Mouse (Mus musculus) CH12.LX (cell line): ENCODE data around the gene Uqcr11. TPM values are rescaled to one million over a fixed set of nuclear protein-coding genes. Genes with fewer than 3 reads are reported as not detected.

ENCODE experiments used
- DNase-seq: peaks from one replicate; pipeline ENCODE4 v3.0.0-alpha.2; 2013; ENCODE audit errors: extremely low read depth
- H3K27ac ChIP-seq: 2 replicates; pipeline ENCODE4 v1.5.1; 2012; ENCODE audit warnings: low read depth, mild to moderate bottlenecking, control low read depth, moderate library complexity; ENCODE audit not compliant: insufficient read depth
- H3K27me3 ChIP-seq: replicated peaks from 2 replicates; pipeline ENCODE3; 2012; ENCODE audit warnings: inconsistent platforms
- H3K36me3 ChIP-seq, 2 experiments: replicated peaks in 1 of 2; 2 replicates each; pipeline versions ENCODE3 to v1.6.1; 2012; ENCODE audit warnings: inconsistent platforms in 1 of 2, low read length in 1 of 2, mild to moderate bottlenecking in 1 of 2, mixed read lengths in 1 of 2, moderate library complexity in 1 of 2; ENCODE audit not compliant: control insufficient read depth in 1 of 2, insufficient read depth in 1 of 2
- H3K4me1 ChIP-seq, 2 experiments: 2 replicates each; pipeline ENCODE4 v1.6.1; 2012; ENCODE audit warnings: inconsistent platforms in 1 of 2, moderate library complexity in 1 of 2; ENCODE audit not compliant: insufficient read depth in 2 of 2, control insufficient read depth in 1 of 2
- H3K4me2 ChIP-seq: 2 replicates; pipeline ENCODE4 v1.6.1; 2012; ENCODE audit warnings: low read depth, mild to moderate bottlenecking, control low read depth; ENCODE audit not compliant: poor library complexity, insufficient read depth, severe bottlenecking
- H3K4me3 ChIP-seq, 3 experiments: fragments of 150-350 bp in 1 of 3; sonication (generic) in 1 of 3; replicated peaks in 1 of 3; 2 replicates each; pipeline versions ENCODE3 to v1.5.1; 2011 to 2012; ENCODE audit warnings: low read depth in 2 of 3, low read length in 2 of 3, mild to moderate bottlenecking in 2 of 3, moderate library complexity in 2 of 3, control low read depth in 1 of 3, improper control_type of control experiment in 1 of 3, inconsistent platforms in 1 of 3, mixed read lengths in 1 of 3; ENCODE audit not compliant: poor library complexity in 1 of 3
- H3K79me2 ChIP-seq: replicated peaks from 2 replicates; pipeline ENCODE4 v1.6.1; 2012; ENCODE audit warnings: mild to moderate bottlenecking, moderate library complexity; ENCODE audit not compliant: control insufficient read depth, poor library complexity, insufficient read depth, severe bottlenecking; ENCODE audit errors: extremely low read depth
- H3K9ac ChIP-seq: 2 replicates; pipeline ENCODE4 v1.6.1; 2012; ENCODE audit warnings: low read depth, mild to moderate bottlenecking, control low read depth, moderate library complexity; ENCODE audit not compliant: insufficient read depth
- H3K9me3 ChIP-seq: replicated peaks from 2 replicates; pipeline ENCODE3; 2012; ENCODE audit warnings: low read length, inconsistent platforms, mixed read lengths
- BHLHE40 ChIP-seq: IDR thresholded peaks from 2 replicates; pipeline ENCODE4 v1.6.1; 2011; ENCODE audit warnings: mild to moderate bottlenecking, low read depth, low read length, improper control_type of control experiment
- CHD1 ChIP-seq: IDR thresholded peaks from 2 replicates; pipeline ENCODE4 v1.6.1; 2012; ENCODE audit warnings: low read depth, low read length, improper control_type of control experiment, inconsistent platforms
- CHD2 ChIP-seq: IDR thresholded peaks from 2 replicates; pipeline ENCODE4 v1.6.1; 2011; ENCODE audit warnings: low read length, improper control_type of control experiment
- CTCF ChIP-seq, 2 experiments: IDR thresholded peaks in 1 of 2; conservative IDR thresholded peaks in 1 of 2; 2 replicates each; pipeline ENCODE4 v1.5.1; 2011 to 2012; ENCODE audit warnings: low read depth in 2 of 2, low read length in 2 of 2, improper control_type of control experiment in 1 of 2, inconsistent platforms in 1 of 2, mild to moderate bottlenecking in 1 of 2, moderate library complexity in 1 of 2
- ELF1 ChIP-seq: IDR thresholded peaks from 2 replicates; pipeline ENCODE4 v1.6.1; 2014; ENCODE audit warnings: low read depth, mild to moderate bottlenecking, inconsistent platforms, low read length, improper control_type of control experiment
- ETS1 ChIP-seq: conservative IDR thresholded peaks from 2 replicates; pipeline ENCODE4 v1.6.1; 2012; ENCODE audit warnings: low read depth, mild to moderate bottlenecking, inconsistent platforms, low read length, improper control_type of control experiment, moderate library complexity
- GABPA ChIP-seq: IDR thresholded peaks from 2 replicates; pipeline ENCODE4 v1.6.1; 2012; ENCODE audit warnings: low read depth, low read length, improper control_type of control experiment, inconsistent platforms; ENCODE audit not compliant: insufficient replicate concordance
- HCFC1 ChIP-seq: IDR thresholded peaks from 2 replicates; pipeline ENCODE4 v1.6.1; 2012; ENCODE audit warnings: low read depth, mild to moderate bottlenecking, inconsistent platforms, low read length, improper control_type of control experiment
- IRF4 ChIP-seq: IDR thresholded peaks from 2 replicates; pipeline ENCODE4 v1.6.1; 2014; ENCODE audit warnings: low read depth, mild to moderate bottlenecking, inconsistent platforms, low read length, improper control_type of control experiment
- JUND ChIP-seq: conservative IDR thresholded peaks from 2 replicates; pipeline ENCODE4 v1.6.1; 2011; ENCODE audit warnings: low read depth, low read length, improper control_type of control experiment
- KAT2A ChIP-seq: IDR thresholded peaks from 2 replicates; pipeline ENCODE4 v1.6.1; 2012; ENCODE audit warnings: low read length, improper control_type of control experiment, inconsistent platforms; ENCODE audit not compliant: insufficient replicate concordance
- MAFK ChIP-seq: IDR thresholded peaks from 2 replicates; pipeline ENCODE4 v1.6.1; 2011; ENCODE audit warnings: low read length, improper control_type of control experiment; ENCODE audit not compliant: insufficient replicate concordance
- MAZ ChIP-seq: IDR thresholded peaks from 2 replicates; pipeline ENCODE4 v1.6.1; 2012; ENCODE audit warnings: low read depth, mild to moderate bottlenecking, inconsistent platforms, low read length, improper control_type of control experiment, moderate library complexity
- MXI1 ChIP-seq: IDR thresholded peaks from 2 replicates; pipeline ENCODE4 v1.6.1; 2011; ENCODE audit warnings: mild to moderate bottlenecking, low read depth, low read length, improper control_type of control experiment
- MYC ChIP-seq: IDR thresholded peaks from 2 replicates; pipeline ENCODE4 v1.6.1; 2011; ENCODE audit warnings: low read depth, mild to moderate bottlenecking, improper control_type of control experiment, low read length
- NELFE ChIP-seq: IDR thresholded peaks from 2 replicates; pipeline ENCODE4 v1.6.1; 2011; ENCODE audit warnings: low read depth, low read length, improper control_type of control experiment
- NRF1 ChIP-seq: IDR thresholded peaks from 2 replicates; pipeline ENCODE4 v1.6.1; 2014; ENCODE audit warnings: low read depth, mild to moderate bottlenecking, inconsistent platforms, low read length, improper control_type of control experiment, moderate library complexity
- PAX5 ChIP-seq: IDR thresholded peaks from 2 replicates; pipeline ENCODE4 v1.6.1; 2012; ENCODE audit warnings: low read length, inconsistent platforms, mixed read lengths
- POLR2A ChIP-seq: IDR thresholded peaks from 2 replicates; pipeline ENCODE4 v1.6.1; 2011; ENCODE audit warnings: low read depth, mild to moderate bottlenecking, improper control_type of control experiment, low read length
- POLR2AphosphoS2 ChIP-seq: IDR thresholded peaks from 2 replicates; pipeline ENCODE4 v1.6.1; 2011; ENCODE audit warnings: low read depth, low read length, improper control_type of control experiment
- RAD21 ChIP-seq: IDR thresholded peaks from 2 replicates; pipeline ENCODE4 v1.6.1; 2011; ENCODE audit warnings: low read depth, mild to moderate bottlenecking, low read length, improper control_type of control experiment, moderate library complexity
- SIN3A ChIP-seq: IDR thresholded peaks from 2 replicates; pipeline ENCODE4 v1.6.1; 2012; ENCODE audit warnings: low read length, improper control_type of control experiment, inconsistent platforms
- SMC3 ChIP-seq: IDR thresholded peaks from 2 replicates; pipeline ENCODE4 v1.6.1; 2011; ENCODE audit warnings: low read depth, low read length, improper control_type of control experiment
- TBP ChIP-seq: conservative IDR thresholded peaks from 2 replicates; pipeline ENCODE4 v1.6.1; 2011; ENCODE audit warnings: low read depth, low read length, improper control_type of control experiment
- TCF12 ChIP-seq: IDR thresholded peaks from 2 replicates; pipeline ENCODE4 v1.6.1; 2014; ENCODE audit warnings: low read depth, mild to moderate bottlenecking, inconsistent platforms, low read length, improper control_type of control experiment
- UBTF ChIP-seq: IDR thresholded peaks from 2 replicates; pipeline ENCODE4 v1.6.1; 2012; ENCODE audit warnings: low read depth, mild to moderate bottlenecking, inconsistent platforms, low read length, improper control_type of control experiment, moderate library complexity
- USF2 ChIP-seq: conservative IDR thresholded peaks from 2 replicates; pipeline ENCODE4 v1.6.1; 2011; ENCODE audit warnings: low read depth, low read length, improper control_type of control experiment
- ZNF384 ChIP-seq: IDR thresholded peaks from 2 replicates; pipeline ENCODE4 v1.6.1; 2012; ENCODE audit warnings: low read depth, low read length, improper control_type of control experiment, inconsistent platforms
- dilution Hi-C: fragments of 300-500 bp; cut with MboI; formaldehyde crosslinking; loops from 2 replicates; pipeline ENCODE4 v1.14.3; 2020; ENCODE audit warnings: low sequenced_read_pairs; ENCODE audit not compliant: extremely low pct_unique_long_range_greater_than_20kb, extremely low pct_ligation_motif_present
- in situ Hi-C: fragments of 300-500 bp; cut with MboI; formaldehyde crosslinking; loops from 3 replicates; pipeline ENCODE4 v1.14.3; 2019; ENCODE audit warnings: low sequenced_read_pairs, low pct_ligation_motif_present, low pct_unique_long_range_greater_than_20kb, mixed read lengths
- polyA plus RNA-seq: library from polyadenylated mRNA; unstranded; fragments of >175 nt; gene quantifications from 2 replicates; pipeline ENCODE4 v1.2.1, GENCODE M21; 2012; ENCODE audit warnings: low read depth; ENCODE audit not compliant: insufficient read length
- total RNA-seq, 2 experiments: library from RNA; depleted of rRNA; stranded (reverse); fragments of 300-350 nt in 1 of 2; fragments of >200 nt in 1 of 2; gene quantifications; 2 replicates each; pipeline ENCODE4 v1.2.3; 2012 to 2014

Gene Uqcr11
- total RNA-seq (2012; rRNA removed) (466 and 529 TPM in 2 replicates), total RNA-seq (2014; rRNA removed) (442 and 444 TPM in 2 replicates), polyA plus RNA-seq (206 and 248 TPM in 2 replicates)

DNA sequence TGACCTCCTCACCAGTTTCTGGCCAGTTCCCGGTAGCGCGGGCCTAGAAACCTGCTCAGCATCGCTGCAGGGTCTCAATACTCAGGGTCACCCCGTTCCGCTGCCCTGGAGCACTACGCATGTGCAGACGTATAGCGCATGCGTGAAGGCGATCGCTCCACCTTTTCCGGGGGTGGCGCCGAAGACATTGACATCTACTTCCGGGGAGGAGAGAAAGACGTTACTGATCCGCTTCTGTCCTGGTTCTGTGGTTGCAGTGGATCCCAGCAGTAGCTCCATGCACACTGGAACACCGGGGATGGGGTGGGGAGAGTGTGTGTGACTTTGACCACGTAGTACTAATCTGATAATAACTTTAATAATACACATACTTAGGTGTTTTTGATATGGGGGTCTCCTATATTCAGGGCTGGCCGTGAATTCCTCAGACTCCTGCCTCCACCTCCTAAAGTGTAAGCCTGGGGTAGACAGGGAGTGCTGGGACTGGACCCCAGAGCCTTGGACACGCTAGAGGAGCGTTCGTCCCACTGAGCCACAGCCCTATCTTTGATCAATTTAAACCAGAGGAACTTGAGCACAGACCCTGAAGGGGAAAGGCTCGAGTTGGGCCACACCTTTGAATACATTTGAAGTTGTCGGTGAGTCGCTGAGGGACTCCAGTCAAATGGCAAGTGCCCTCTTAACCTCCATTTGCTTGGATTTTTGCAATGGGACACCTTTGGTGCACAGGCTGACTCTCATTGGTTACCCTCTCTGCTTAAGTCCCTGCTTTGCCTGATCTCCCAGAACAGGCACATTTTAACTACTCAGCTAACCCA is at the start of gene Uqcr11:
TSS of gene Uqcr11 (minus strand) at position 147 of the 818 bp plus-strand sequence.
- dilution Hi-C loops (no loop called here), in situ Hi-C loops (no loop called here)
- Histone ChIP-seq H3K9ac (peak within 1 kb of the TSS; percentile 81), H3K27ac (peak within 1 kb of the TSS; percentile 48), H3K9me3 (peaks cover 9% of the 10 kb centered on the region), H3K4me2 (peak within 1 kb of the TSS; percentile 83), H3K36me3 (peaks cover 56 to 76% of the 10 kb centered on the region in 2 experiments), H3K4me3 (peak within 1 kb of the TSS; percentile 85 to 97 (median 95)), H3K27me3 (no peaks in the 10 kb centered on the region), H3K79me2 (peaks cover 25% of the 10 kb centered on the region), H3K4me1 (peaks cover 16 to 33% of the 10 kb centered on the region in 2 experiments)
- TF ChIP-seq ETS1 (no peak), ELF1 (peak; percentile 85), SMC3 (no peak), TBP (peak; percentile 80), GABPA (no peak), PAX5 (no peak), KAT2A (peak; percentile 70; the same call in 1 of the 2 replicates), IRF4 (no peak), SIN3A (no peak), NRF1 (peak; percentile 91), TCF12 (peak; percentile 71; the same call in 1 of the 2 replicates), CHD1 (no peak), MYC (peak; percentile 65), ZNF384 (no peak), MAZ (0 out of 2 replicates have a peak, but pooled peaks have one; percentile 26), NELFE (peak; percentile 83), POLR2AphosphoS2 (peak; percentile 60; the same call in 1 of the 2 replicates), MAFK (no peak), HCFC1 (peak; percentile 81)
- DNase-seq: peak; percentile 92

DNA sequence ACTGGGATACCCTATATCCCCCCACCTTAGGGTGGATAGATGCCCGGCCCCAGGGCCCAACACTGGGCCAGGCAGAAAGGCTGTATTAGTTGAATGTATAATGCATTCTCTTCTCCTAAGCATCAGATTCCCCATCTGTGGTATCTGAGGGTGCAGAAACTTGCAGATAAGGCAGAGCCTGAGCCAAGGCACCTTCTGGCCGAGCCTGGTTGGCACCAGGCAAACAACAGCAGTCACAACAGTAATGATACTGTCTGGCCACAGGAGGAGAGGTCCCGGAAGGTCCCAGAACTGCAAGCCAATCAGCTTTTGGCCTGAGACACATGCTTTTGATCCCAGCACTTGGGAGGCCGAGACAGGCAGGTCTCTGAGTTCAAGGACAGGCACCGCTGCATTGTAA is 49.1 kb upstream of the Uqcr11 start:
- Histone ChIP-seq H3K9ac (no peak overlapping the region), H3K79me2 (no peaks in the 10 kb centered on the region), H3K36me3 (no peaks in the 10 kb centered on the region), H3K4me1 (peaks cover 3 to 8% of the 10 kb centered on the region in 2 experiments), H3K27ac (no peak overlapping the region), H3K27me3 (peaks cover 37% of the 10 kb centered on the region), H3K4me2 (no peak overlapping the region), H3K4me3 (no peak overlapping the region), H3K9me3 (peaks cover 3% of the 10 kb centered on the region)
- in situ Hi-C loops (no loop called here), dilution Hi-C loops (no loop called here)
- no peak for TF ChIP-seq SIN3A
- no peak for TF ChIP-seq BHLHE40
- no peak for TF ChIP-seq SMC3
- no peak for TF ChIP-seq MYC
- TF ChIP-seq HCFC1: no peak
- TF ChIP-seq UBTF: no peak
- no peak for TF ChIP-seq NELFE
- TF ChIP-seq KAT2A: no peak
- TF ChIP-seq JUND: no peak
- no peak for TF ChIP-seq ELF1
- no peak for TF ChIP-seq CHD1
- TF ChIP-seq PAX5: no peak
- no peak for TF ChIP-seq USF2
- no peak for TF ChIP-seq RAD21
- no peak for TF ChIP-seq MXI1
- TF ChIP-seq NRF1: no peak
- TF ChIP-seq CTCF (conservative IDR thresholded peaks at IDR 0.05 in 1 of 2, IDR thresholded peaks at IDR 0.05 in 1 of 2; ENCODE audit: low read depth in 2 of 2, low read length in 2 of 2): no peak
- no peak for TF ChIP-seq POLR2A
- no peak for TF ChIP-seq CHD2
- no peak for TF ChIP-seq MAFK
- DNase-seq: no peak
